Mouse (Mus musculus): ENCODE measurements around the gene Cnn2.
"Not testable (repeated sequence)": the region's sequence is repeated elsewhere in the genome, so short reads cannot be mapped to it uniquely, and the experiment has no call there.

DNA sequence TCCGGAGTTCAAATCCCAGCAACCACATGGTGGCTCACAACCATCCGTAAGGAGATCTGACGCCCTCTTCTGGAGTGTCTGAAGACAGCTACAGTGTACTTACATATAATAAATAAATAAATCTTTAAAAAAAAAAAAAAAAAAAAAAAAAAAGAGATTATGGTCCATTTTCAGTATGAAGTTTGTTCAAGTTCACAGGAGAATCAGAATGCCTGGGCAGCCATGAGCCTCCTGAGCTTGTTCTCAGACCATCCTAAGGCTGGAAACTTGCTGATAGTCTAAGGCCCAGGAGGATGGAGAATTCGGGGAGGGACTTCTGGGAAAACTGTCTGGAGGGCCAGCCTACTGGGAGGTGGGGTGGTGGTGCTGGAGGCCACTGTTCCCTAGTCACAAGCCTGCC, 57.0 kb downstream of the Cnn2 start:
- not testable (repeated sequence) for TF ChIP-seq CTCF (IDR thresholded peaks at IDR 0.05; ENCODE audit: extremely low read depth, insufficient read length, insufficient replicate concordance, low read depth, low read length); POLR2A (IDR thresholded peaks at IDR 0.05; ENCODE audit: low read depth, low read length)
